Mouse (Mus musculus) embryonic fibroblast, embryonic 13.5 days (primary cell): ENCODE measurements around the gene Kdm1a.

Source experiments
- CTCF ChIP-seq: IDR thresholded peaks from 2 replicates; pipeline ENCODE4 v1.5.1; 2011; ENCODE audit warnings: mild to moderate bottlenecking, control low read depth, low read length, moderate library complexity, borderline replicate concordance; ENCODE audit not compliant: insufficient read depth
- POLR2A ChIP-seq: IDR thresholded peaks from 2 replicates; pipeline ENCODE4 v1.6.1; 2011; ENCODE audit warnings: low read depth, mild to moderate bottlenecking, control low read depth, low read length, moderate library complexity

DNA sequence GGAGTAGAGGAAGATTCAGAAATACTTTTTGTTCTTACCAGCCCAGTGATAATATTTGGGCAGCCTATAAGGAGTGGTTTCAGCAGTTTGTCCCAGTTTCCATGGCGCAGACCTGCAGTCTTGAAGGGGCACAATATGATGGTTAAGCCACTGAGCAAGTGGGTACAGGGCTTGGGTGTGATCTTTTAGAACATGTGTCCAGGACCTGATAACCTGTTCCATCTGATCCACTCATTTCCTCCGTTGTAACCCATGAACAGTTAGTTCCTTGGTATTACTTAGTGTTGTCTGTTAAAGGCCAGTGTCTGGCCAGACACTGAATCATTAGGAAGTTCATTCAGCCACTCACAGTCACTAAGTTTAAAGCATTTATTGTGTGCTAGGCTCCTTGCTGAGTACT, 78.2 kb downstream of the Kdm1a start:
- no peak for TF ChIP-seq CTCF
- TF ChIP-seq POLR2A: no peak
